Mouse (Mus musculus): ENCODE data around the gene Dchs1.
"Not testable (repeated sequence)": the region's sequence is repeated elsewhere in the genome, so short reads cannot be mapped to it uniquely, and the experiment has no call there.

GRCm38 (mm10) chr7:105735464-105735863 lies 52.0 kb downstream of the Dchs1 start:
- not testable (repeated sequence) for TF ChIP-seq CTCF (IDR thresholded peaks at IDR 0.05; ENCODE audit: low read depth, low read length); POLR2A (IDR thresholded peaks at IDR 0.05; ENCODE audit: borderline replicate concordance, low read depth, low read length)

All from bone marrow macrophage, adult 2 months (primary cell).